Comparison of ENCODE assay signal across 13 mouse cellular contexts in the genomic region with DNA sequence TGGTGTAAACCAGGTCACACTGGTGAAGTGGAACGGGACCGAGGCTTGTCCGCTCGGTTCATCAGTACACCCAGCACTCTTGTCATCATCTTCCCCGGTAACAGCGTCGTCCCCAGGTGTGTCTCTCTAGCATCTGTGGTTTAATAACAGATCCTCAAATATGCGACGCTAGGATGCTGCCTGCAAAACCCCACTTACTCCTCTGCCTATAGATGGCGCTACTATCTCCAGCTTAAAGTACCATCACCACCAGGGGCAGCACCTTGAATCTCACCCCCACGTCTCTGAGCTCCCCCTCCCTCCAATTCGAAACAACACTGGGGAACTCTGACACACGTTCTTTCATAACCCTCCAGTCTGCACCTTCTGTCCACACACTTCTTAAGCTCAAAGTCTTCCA.
DNase-seq lines count a peak whose midpoint lies in the region; ATAC-seq and TF ChIP-seq lines count a peak whose summit lies in the region.
"Had no signal": no experiment of that assay in that cellular context is flagged by ENCODE, and none has a peak within 500 bp of the region (broad histone marks: within the 10 kb centered on the region; RNA-seq: fewer than 3 reads in every experiment).

No protein-coding gene starts in this region.

- DNase-seq in testis, postnatal 14 days (ENCODE audit: low spot score), result no peak
- no peak for DNase-seq in layer of hippocampus, postnatal 10 days (ENCODE audit: low spot score in 2 of 2)
- no peak for DNase-seq in ovary, postnatal 36 days (ENCODE audit: low spot score)
- DNase-seq: cerebellum, postnatal 25 days; gastrocnemius, postnatal 14 days; heart, postnatal 4 days; liver had no signal

- no peaks in the 10 kb centered on the region for H3K36me3 ChIP-seq in intestine, postnatal 0 days (ENCODE audit: control insufficient read depth, insufficient read depth)
- no peaks in the 10 kb centered on the region for H3K36me3 ChIP-seq in intestine, embryonic 16.5 days (ENCODE audit: control insufficient read depth, insufficient read depth, low read length)
- H3K36me3 ChIP-seq in testis, adult 2 months (ENCODE audit: control insufficient read depth, insufficient read depth, low read length), result no peaks in the 10 kb centered on the region
- H3K36me3 ChIP-seq in small intestine, adult 2 months (ENCODE audit: control insufficient read depth, insufficient read depth, low read length), result no peaks in the 10 kb centered on the region

- TF ChIP-seq POLR2A in testis, adult 2 months (IDR thresholded peaks at IDR 0.05; ENCODE audit: control insufficient read depth, low read depth, low read length), result no peak
- TF ChIP-seq POLR2A in small intestine, adult 2 months (IDR thresholded peaks at IDR 0.05; ENCODE audit: low read depth, low read length), result no peak

- peak; percentile 58 for TF ChIP-seq CTCF in intestine, postnatal 0 days (IDR thresholded peaks at IDR 0.05; ENCODE audit: low read depth)
- TF ChIP-seq CTCF in testis, adult 2 months (IDR thresholded peaks at IDR 0.05; ENCODE audit: control insufficient read depth, insufficient read depth, insufficient replicate concordance, low read depth, low read length), result no peak
- peak; percentile 22; the same call in 1 of the 2 replicates for TF ChIP-seq CTCF in small intestine, adult 2 months (IDR thresholded peaks at IDR 0.05; ENCODE audit: extremely low read depth, insufficient read length, insufficient replicate concordance, low read depth, low read length)

- no peak overlapping the region for H3K4me2 ChIP-seq in intestine, postnatal 0 days (replicated peaks; ENCODE audit: low read depth)
- no peak overlapping the region for H3K4me2 ChIP-seq in intestine, embryonic 16.5 days (ENCODE audit: low read depth, low read length)

- no peak for ATAC-seq in intestine, postnatal 0 days
- ATAC-seq in intestine, embryonic 16.5 days, result no peak
- peak; percentile 36 for ATAC-seq in activated CD4-positive, CD25-positive, alpha-beta regulatory T cell, adult 4 months

- H3K4me1 ChIP-seq in intestine, postnatal 0 days (replicated peaks; ENCODE audit: control insufficient read depth, insufficient read depth, low read length), result no peaks in the 10 kb centered on the region
- no peaks in the 10 kb centered on the region for H3K4me1 ChIP-seq in intestine, embryonic 16.5 days (ENCODE audit: control insufficient read depth, insufficient read depth, low read length)
- peaks cover 9% of the 10 kb centered on the region for H3K4me1 ChIP-seq in testis, adult 2 months (ENCODE audit: control insufficient read depth, insufficient read depth, low read length)
- H3K4me1 ChIP-seq in small intestine, adult 2 months (ENCODE audit: control insufficient read depth, insufficient read depth, insufficient read length, low read length), result no peaks in the 10 kb centered on the region

- no peaks in the 10 kb centered on the region for H3K27me3 ChIP-seq in intestine, postnatal 0 days (replicated peaks; ENCODE audit: control insufficient read depth, insufficient read depth, low read length)
- H3K27me3 ChIP-seq in intestine, embryonic 16.5 days (replicated peaks; ENCODE audit: control insufficient read depth, insufficient read depth, low read length), result no peaks in the 10 kb centered on the region
- H3K27me3 ChIP-seq in testis, adult 2 months (ENCODE audit: control insufficient read depth, insufficient read depth, low read length), result no peaks in the 10 kb centered on the region
- H3K27me3 ChIP-seq in small intestine, adult 2 months (ENCODE audit: control insufficient read depth, insufficient read depth, low read length), result no peaks in the 10 kb centered on the region

- WGBS in intestine, postnatal 0 days, result 81% methylated on average over 13 of the region's 13 CpGs
- 86% methylated on average over 13 of the region's 13 CpGs for WGBS in intestine, embryonic 16.5 days
- WGBS in small intestine, adult 2 months, result 78% methylated on average over 13 of the region's 13 CpGs

- no peak overlapping the region for H3K27ac ChIP-seq in intestine, postnatal 0 days (ENCODE audit: low read depth, low read length)
- H3K27ac ChIP-seq in intestine, embryonic 16.5 days (ENCODE audit: low read length), result no peak overlapping the region
- H3K27ac ChIP-seq in testis, adult 2 months (ENCODE audit: control insufficient read depth, insufficient read depth, low read depth, low read length), result no peak overlapping the region
- no peak overlapping the region for H3K27ac ChIP-seq in small intestine, adult 2 months (ENCODE audit: insufficient read depth, low read depth, low read length)

- no peaks in the 10 kb centered on the region for H3K9me3 ChIP-seq in intestine, postnatal 0 days (ENCODE audit: control insufficient read depth)
- H3K9me3 ChIP-seq in intestine, embryonic 16.5 days (ENCODE audit: control insufficient read depth, low read length), result no peaks in the 10 kb centered on the region

- no peak overlapping the region for H3K9ac ChIP-seq in intestine, postnatal 0 days (ENCODE audit: low read depth, low read length)
- H3K9ac ChIP-seq in intestine, embryonic 16.5 days (ENCODE audit: low read depth, low read length), result no peak overlapping the region

- H3K4me3 ChIP-seq in intestine, postnatal 0 days (ENCODE audit: low read depth, low read length), result no peak overlapping the region
- no peak overlapping the region for H3K4me3 ChIP-seq in intestine, embryonic 16.5 days (ENCODE audit: low read length)
- peak overlapping the region; percentile 30 for H3K4me3 ChIP-seq in testis, adult 2 months (ENCODE audit: control insufficient read depth, low read depth, low read length)
- no peak overlapping the region for H3K4me3 ChIP-seq in small intestine, adult 2 months (ENCODE audit: low read depth, low read length)
- H3K4me3 ChIP-seq: erythroblast, embryonic 14.5 days had no signal
